Mouse (Mus musculus) E14TG2a.4 (cell line): ENCODE results near the gene Arpc4.

ENCODE experiments used
- CTCF ChIP-seq: conservative IDR thresholded peaks from 2 replicates; pipeline ENCODE4 v1.5.1; 2014; ENCODE audit warnings: low read length
- NANOG ChIP-seq: IDR thresholded peaks from 2 replicates; pipeline ENCODE4 v1.6.1; 2014; ENCODE audit warnings: borderline replicate concordance, low read length, mixed read lengths
- POU5F1 ChIP-seq: IDR thresholded peaks from 2 replicates; pipeline ENCODE4 v1.6.1; 2014; ENCODE audit warnings: low read length, borderline replicate concordance

- no peak for TF ChIP-seq CTCF
- TF ChIP-seq NANOG, result no peak
- TF ChIP-seq POU5F1, result no peak
Measured at GRCm38 (mm10) chr6:113435664-113436205, 57.8 kb downstream of the Arpc4 start, which contains the start of gene Cidec.
